Mouse (Mus musculus): ENCODE results near the gene Rnf10.

Rnf10 gene

DNA sequence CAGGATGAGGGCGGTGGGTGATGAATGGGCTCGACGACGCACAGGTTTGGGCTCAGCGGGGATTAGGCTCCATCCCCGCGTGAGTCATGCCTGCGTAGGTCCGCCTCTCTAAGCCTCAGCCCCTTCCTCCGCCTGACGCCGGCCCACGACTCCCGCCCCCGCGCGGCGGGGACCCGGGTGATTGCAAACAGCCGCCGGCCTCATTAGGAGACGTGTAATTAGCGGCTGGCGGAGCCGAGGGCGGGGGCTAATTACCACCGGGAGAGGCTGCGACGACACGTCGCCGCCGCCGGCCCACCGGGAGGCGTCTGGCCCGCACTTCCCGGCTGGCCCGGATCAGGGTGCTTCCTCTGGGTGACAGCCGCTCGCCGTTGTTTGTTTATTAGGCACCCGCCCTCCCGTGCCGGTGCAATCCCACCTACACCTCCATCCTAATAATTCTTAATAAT, 37.4 kb downstream of the Rnf10 start:
- DNase-seq: peak; percentile 74 to 75

DNA sequence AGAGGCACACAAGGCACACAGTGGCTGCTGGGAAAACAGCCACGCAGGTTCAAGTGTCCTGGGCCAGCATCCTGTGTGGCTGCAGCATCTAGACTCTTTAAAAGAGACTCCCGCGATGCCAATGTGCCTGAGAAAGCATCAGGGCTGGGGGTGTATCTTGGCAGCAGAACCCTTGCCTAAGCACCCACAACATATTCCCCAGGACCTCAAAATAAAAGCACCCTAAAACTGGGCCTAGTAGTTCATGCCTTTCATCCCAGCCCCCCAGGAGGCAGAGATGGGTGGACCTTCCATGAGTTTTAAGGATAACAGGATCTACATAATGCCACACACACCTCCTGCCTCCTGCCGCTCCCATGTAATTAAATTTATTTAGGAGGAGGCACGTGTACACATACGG, 38.2 kb downstream of the Rnf10 start:
- DNase-seq: no peak

DNA sequence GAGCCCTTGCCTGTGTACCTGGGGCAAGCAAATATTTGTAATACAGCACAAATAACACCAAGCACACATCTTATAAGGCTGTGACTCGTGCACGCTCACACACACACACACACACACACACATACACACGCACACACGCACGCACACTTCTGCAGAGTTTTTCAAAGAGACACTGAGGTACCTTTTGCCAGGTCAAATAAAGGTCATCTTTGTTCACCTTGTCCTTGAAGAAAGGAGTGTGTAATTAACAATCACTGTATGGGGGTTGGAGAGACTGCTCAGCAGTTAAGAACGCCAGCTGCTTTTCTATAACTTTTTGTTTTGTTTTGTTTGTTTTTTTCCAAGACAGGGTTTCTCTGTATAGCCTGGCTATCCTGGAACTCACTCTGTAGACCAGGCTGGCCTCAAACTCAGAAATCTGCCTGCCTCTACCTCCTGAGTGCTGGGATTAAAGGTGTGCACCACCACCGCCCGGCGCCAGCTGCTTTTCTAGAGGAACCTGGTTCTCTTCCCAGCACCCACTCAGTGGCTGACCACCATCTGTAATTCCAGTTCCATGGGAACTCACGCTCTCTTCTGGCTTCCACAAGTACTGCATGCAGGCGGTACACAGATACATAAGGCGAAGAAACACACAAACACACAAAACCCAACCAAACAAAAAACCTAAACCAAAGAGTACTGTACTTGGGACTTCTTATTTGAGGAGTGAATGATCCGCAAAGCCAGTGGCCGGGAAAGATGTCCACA, 39.5 kb downstream of the Rnf10 start:
- no peak for DNase-seq

GRCm38 (mm10) chr5:115232516-115232915, 40.2 kb downstream of the Rnf10 start:
- DNase-seq: no peak

DNA sequence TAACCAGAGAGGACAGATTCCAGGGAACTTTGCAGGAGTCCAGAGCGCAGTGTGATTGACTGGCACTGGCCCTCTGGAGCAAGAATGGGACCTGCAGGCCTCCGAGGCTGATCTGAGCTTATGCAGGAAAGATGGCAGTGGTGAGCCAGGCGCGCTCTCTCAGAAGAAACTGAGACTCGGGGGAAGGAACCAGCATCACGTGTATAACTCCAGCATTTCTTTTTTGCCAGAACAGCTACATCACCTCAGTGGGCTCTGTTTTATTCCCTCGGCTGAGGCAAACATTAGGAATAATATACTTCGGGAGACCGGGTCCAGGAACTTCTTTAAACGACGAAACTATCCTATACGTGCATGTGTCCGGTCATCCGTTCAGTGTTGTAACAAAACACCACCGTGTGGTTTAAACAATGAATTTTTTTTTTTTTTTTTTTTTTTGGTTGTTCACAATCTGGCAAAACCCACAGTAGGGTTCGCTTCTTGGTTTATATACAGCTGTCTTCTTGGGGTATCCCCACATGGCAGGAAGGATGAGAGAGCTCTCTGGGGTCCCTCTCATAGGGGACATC, 41.1 kb downstream of the Rnf10 start:
- DNase-seq: no peak

- no peak for DNase-seq
These were observed 41.7 kb downstream of the Rnf10 start for GRCm38 (mm10) chr5:115230830-115231551.

DNA sequence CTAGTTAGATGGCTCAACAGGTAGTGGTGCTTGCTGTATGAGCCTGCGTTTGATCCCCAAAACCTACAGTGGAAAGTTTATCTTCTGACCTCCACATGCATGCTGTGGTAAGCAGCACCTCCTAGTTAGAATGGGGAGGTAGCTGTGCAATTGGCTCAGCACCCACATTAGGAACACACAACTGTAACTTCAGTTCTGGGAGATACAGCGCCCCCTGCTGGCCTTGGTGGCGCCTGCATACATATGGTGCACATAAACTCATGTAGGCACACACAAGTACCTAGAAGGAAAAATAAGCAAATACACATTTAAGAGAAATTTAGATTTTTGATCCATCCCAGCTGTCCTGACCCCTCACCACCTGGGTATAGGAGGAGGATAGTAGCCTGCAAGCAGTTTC, 50.2 kb downstream of the Rnf10 start:
- peak in 1 of 2 experiments; percentile 60 for DNase-seq

GRCm38 (mm10) chr5:115220931-115221640, 51.6 kb downstream of the Rnf10 start:
- peak; percentile 67 to 70 for DNase-seq

DNA sequence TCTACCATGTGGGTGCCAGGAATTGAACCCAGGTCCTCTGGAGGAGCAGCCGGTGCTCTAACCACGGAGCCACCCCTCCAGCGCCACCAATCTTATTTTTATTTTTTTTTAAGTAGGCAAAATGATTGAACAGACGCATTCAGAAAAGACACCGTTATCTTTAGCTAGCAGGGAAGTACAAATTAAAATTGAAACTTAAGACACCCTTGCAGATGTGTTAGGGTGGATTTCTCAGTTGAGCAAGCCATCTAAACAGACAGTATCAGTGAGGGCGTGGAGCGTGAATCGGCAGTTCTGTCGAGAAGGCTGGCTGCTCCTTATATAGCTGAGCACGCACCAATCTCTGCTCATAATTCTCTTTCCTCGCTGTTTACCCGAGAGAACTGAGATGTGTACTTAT, 54.7 kb downstream of the Rnf10 start:
- DNase-seq: no peak

GRCm38 (mm10) chr5:115215273-115216185, 57.2 kb downstream of the Rnf10 start:
- peak in 1 of 2 experiments; percentile 52 for DNase-seq

DNA sequence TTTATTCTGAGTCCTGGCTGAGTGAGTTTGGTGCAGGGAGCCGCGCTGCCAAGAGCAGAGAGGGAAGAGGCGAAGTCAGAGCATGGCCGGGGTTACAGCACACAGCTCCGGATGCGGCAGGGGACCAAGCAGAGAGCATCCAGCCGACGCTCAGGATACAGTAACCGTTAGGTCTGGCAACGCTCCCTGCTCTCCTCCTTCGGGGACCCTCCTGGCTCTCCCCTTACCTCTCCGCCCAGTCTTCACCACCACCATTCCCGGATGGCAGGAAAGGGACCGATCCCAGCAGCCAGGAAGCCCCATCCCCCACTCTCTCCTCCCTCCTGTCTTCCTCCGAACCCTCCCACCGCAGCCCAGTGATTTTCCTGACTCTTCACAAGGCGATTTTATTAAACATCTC, 57.8 kb downstream of the Rnf10 start:
- DNase-seq: peak; percentile 86 to 91

GRCm38 (mm10) chr5:115212861-115213260, 59.8 kb downstream of the Rnf10 start:
- DNase-seq: no peak

DNA sequence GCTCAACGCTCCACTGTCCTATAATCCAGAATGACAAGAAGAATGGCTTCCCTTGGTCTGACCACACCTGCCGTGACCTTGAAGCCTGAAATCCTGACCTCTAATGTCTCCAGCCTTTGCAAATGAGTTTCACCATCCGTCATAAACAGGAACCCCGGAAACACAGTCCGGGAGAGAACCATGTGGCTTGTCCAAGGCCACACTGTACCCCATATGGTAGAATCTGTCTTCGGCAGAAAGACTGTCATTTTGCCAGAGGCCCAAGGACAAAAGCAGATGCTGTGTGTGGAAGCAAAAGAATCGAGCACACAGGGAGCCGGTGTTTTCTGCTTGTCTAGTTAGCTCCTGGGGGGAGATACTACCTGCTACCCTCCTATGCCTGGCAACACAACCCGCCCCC, 60.2 kb downstream of the Rnf10 start:
- peak in 1 of 2 experiments; percentile 35 for DNase-seq

GRCm38 (mm10) chr5:115210380-115210779, 62.3 kb downstream of the Rnf10 start:
- peak; percentile 48 to 66 for DNase-seq

DNA sequence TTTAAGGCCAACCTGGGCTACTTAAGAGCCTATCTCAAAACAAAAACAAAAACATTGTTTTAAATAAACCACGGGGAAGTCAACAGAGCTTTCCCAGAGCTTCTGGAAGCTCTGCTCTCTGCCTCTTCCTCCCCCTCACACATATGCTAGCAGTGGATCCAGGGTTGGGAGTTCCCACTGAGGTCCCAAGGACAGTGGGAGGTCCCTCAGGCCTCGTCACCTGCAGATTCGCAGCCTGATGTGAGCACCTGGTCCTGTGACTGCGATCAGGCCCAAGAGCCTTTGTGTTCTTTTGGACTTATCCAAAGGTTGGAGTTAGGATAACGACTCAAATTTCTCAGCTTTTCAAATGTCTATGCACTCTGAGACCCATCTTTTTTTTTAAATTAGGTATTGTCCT, 64.1 kb downstream of the Rnf10 start:
- no peak for DNase-seq

- peak; percentile 56 to 60 for DNase-seq
These were observed 64.8 kb downstream of the Rnf10 start for GRCm38 (mm10) chr5:115207892-115208291.

DNA sequence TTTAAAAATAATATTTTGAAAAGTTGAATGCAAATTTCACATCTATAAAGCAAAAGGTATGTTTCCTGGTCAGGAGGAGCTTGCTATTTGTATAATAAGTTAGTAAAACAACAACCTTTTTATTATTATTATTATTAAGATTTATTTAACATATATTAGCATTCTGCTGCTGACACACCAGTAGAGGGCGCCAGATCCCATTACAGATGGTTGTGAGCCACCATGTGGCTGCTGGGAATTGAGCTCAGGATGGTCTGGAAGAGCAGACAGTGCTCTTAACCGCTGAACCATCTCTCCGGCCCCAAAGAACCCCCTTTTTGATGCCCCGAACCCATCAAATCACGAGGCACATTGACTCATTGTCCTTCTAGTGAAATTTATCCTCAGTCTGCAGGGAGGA, 65.5 kb downstream of the Rnf10 start:
- DNase-seq: no peak

DNA sequence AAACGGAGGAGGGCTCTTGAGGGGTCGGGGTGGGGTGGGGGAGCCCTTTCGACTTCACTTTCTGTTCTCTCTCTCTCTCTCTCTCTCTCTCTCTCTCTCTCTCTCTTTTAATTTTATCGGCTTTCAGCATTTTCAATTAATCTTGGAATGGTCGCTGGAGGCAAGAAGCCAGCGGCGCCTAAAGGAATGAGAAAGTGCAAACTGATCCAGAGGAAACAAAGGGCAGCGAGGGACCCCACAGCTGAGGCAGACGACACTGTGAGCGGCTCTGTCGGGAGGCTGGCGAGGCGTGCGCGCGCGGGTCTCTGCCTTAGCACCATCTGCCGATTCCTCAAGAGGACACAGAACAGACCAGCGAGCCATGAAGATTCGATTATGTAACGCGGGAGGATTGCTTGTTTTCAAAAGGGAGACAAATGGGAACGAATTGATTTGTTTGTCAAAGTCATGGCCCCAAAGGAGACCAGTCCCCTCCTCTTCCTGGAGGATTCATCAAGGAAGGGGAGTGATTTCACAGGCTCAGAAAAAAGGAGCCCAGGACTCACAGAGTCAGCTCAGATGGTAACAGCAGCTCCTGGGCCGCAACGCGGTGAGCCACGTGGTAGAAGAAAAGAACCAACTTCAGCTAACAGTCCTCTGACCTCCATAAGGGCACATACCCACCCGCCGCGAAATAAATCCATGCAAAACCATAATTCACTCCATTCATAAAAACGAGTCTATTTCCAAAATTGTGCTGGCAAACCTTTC, 68.0 kb downstream of the Rnf10 start:
- DNase-seq: peak; percentile 80 to 87

GRCm38 (mm10) chr5:115203735-115204561, 68.8 kb downstream of the Rnf10 start:
- DNase-seq: peak; percentile 72 to 74

GRCm38 (mm10) chr5:115194626-115195221, 78.0 kb downstream of the Rnf10 start:
- peak; percentile 56 for DNase-seq
